Mouse (Mus musculus): ENCODE measurements around the gene Insc.

Gene Insc

DNA sequence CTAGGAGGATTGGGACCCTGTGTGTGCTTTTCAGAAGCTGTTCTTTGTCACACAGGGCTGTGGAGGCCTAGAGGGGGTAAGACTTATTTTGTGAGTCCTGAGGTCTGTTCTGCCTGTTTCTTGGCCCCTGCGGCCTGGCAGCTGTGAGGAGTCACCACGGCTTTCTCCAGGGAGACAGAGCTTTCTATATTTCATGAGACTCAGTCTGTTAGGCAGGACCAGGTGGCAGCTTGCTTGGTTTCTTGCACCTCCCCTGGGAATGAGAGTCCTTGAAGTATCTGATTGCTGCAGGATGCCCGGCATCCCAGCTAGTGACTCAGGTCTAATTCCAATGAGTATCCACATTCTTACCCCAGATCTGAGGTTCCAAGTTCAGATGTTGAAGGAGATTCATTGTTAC, 21.8 kb downstream of the Insc start:
- DNase-seq: no peak

DNA sequence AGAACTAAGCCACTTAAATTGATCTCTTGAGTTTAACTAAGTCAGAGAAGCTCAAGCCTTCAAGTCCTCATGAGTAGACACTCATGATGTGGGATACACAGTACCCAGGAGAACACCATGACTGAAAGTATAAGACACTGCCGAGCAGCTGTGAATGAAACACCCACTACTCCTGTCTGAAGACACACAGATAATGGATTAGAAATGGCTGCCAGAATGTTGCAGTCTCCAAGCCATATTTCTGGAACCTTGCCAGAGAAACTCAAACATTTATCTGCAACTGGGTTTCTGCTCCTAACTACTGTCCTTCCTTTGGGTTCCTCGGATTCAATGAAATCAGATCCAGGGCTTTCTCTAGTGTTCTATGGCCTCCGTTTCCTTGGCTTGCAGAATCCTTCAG, 23.0 kb downstream of the Insc start:
- no peak for DNase-seq

DNA sequence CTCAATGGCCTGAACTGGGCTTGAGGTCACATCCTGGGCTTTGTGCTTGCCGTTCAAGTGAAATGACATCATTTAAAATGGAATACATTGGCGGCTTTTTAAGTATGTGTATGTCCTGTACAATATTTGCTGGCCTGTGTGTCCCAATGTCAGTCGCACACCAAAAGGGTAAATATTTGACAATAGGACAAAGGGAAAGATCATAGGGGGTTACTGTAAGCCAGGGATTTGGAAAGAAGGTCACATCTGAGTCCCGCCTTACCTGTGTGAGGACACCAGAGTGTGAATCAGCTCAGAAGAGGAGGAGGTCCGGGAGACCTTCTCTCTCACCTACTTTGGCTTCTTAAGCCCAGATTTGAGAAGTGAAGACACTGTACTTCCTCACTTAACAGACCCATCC, 25.0 kb downstream of the Insc start:
- no peak for DNase-seq

DNA sequence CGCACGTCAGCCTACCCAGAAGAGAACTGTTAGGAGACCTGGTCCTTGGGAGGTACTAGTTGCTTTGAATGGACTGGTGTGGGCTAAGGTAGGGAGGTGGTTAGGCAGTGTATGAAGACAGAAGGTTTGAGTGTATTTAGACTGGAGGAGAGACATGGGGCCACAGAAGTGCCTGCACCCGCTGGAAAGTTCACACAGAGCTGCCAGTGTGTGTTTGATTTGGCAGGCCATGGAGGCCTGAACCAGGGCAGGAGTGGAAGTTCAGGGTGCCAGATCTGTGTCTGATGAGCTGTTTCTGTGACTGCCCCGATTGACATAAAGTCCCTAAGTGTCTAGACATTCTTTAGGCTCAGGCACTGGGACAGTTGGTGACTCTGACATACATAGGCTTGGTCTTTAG, 25.5 kb downstream of the Insc start:
- DNase-seq: no peak

DNA sequence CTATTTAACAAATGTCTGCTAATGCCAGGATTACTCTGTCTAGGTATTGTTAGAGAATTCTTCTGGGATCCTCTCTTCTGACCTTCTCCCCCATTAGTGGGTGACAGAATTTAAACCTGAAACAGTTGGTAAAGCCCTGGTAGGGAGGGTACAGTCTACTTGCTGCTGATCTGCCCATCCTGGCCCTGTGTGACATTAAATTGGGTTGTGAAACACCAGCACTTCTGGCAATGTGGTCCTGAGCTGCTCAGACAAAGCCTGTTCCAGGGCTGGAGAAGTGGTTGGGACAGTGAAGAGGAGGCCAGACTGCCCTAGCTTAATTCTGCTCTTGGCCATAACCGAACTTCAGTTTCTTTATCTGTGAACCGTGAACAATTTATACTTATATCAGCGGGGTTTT, 27.1 kb downstream of the Insc start:
- DNase-seq: no peak

DNA sequence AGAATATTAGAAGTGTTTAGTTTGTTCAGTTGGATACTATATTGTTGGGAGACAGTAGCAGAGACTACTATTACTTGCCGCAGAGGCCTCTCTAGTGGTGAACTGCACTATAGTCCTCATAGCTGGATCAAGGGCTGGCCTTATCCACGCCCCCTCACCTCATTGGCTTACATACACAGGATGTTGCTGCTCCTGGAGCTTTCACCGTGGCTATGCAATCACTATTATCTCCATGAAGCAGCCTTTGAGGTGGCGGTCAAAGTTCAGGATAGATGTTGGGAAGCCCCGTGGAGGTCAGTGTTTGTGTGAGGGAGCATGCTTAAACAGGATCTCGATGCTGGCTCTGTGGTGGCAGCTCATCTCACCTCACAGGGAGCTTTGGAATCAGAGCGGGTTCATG, 28.3 kb downstream of the Insc start:
- no peak for DNase-seq

DNA sequence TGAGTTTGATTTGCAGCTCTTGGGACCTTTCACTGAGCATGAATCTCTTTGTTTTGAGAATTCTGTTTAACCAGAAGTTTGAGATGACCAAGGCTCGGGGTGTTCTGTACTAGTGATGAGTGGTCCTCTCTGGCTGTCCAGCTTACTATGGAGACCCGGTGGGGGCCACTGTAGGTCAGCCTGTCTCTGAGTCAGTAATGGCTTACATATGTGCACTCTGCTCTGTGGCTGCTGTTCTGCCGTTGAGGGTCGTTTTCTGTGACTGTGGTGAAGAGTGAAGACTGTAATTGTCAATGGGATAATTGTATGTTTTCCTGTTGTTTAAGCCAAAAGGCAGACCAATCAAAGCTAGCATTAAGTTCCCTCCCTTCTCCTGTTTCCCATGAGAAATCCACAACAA, 30.3 kb downstream of the Insc start:
- no peak for DNase-seq

DNA sequence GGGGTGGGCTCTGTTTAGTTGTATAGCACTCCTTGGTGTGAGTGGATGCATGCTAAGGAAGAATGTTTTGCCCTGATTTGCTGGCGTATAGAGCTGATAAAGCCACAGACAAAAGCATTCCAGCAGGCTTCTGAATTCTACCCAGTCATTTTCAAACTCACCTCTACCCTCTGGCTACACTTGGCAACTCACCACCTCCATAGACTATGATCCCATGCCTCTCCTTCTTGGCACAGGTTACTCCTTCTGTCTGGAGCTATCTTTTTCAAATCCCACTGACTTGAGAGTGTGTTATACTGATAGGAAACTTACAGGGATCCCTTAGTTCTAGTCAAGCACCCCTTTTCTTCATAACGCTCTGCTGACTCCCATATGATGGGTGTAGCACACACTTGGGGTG, 32.4 kb downstream of the Insc start:
- no peak for DNase-seq

DNA sequence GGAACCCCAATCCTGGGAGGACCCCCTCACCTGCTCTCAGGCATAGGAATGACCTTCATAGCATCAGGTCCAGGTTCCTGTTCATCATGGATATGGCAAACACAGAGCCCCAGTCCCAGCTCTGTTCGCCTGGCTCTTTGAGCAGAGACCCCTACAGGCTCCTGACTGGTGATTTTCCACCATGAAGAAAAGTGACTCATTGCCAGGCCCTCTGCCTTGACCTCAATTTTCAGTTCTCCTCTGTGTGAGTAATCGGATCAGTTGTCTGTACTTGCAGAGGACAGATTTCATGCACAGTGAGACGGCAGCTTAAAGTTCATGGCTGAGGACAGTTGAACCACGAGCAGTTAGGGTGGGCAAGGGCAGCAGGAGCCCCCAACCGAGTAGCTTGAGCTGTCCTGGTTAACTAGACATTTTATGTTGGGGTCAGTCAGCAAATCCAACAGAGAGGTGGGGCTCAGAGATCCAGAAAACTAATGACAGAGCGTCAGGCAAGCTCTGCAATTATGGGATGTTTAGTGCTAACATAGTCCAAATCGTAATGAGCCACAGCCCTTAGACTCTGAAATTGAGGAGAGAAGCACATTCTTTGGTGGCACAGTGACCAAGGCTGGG, 34.8 kb downstream of the Insc start:
- no peak for DNase-seq

DNA sequence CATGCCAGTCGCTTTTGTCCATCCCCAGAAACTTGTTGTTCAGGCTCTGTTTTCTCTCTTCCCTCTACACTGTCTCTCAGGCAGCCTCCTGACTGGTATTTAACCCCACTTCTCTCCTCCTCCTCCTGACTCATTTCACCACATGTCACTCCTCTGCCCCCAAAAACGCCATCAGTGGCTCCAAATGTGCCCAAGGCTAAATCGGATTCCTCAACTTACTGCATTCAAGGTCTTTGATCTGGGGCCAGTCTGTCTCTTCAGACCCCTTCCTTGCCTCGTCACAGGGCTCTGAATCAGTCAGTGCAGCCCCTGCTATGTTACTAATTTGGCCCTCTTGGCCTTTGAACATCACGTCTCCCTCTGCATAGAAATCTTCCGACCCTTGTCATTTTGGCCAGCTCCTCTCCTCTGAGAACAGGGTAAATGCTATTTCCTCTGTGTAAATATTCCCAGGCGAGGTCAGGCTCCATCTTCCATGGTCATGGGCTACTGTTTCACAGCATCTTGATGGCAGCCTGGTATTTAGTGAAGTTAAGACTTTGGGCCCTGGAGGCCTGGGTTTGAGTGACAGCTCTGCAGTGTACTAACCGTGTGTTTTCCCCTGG, 35.7 kb downstream of the Insc start:
- no peak for DNase-seq

DNA sequence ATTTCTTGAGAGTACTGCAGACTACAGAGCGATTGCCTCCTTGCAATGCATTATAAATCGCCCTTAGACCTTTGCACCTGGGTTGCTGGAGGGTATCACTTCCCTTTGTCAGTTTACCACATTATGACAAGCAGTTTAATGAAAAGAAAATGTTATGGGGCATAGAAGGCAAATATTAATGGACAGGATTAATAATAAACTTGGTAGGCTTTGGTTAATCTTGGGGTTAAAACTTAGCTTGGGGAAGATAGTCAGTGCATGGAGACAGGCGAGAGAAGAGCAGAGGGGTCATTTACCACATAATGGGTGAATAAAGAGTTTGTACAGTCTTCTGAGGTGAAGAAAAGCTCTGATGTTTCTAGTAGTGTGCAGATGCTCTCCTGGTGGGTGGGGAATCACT, 39.8 kb downstream of the Insc start:
- DNase-seq: no peak

DNA sequence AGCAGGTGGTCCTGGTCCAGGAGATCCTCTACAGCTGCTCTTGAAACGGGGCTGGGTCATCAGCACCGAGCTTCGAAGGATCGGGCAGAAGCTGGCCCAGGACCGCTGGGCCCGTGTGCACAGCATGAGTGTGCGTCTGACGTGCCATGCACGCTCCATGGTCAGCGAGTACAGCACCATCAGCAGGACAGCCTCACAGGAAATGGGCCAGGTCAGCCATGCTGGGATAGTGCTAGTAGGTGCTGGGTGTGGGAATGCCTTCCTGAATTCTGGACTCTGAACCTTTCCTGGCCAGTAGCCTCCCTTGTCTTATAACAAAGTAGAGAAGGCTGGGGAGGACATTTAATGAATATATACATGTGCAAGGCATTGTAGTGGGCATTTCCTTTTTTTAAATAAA, 47.6 kb downstream of the Insc start:
- no peak for DNase-seq

DNA sequence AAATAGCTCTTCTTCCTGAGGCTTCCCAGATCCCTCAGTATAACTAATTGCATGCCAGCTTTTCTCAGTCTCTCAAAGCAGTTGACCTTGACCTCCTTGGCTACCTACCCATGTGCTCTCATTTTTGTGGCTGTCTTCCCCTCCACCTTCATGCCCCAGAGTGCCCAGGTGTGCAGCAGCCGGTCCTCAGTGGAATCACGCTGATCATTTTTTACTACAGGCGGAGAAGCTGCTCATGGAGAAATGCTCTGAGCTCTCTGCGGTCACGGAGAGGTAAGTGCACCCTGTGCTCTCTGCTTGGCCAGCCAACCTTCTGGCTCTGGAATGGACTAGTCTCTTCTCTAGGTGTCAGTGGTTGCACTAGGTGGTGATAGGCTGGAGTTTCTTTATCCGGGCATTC, 48.5 kb downstream of the Insc start:
- DNase-seq: no peak

DNA sequence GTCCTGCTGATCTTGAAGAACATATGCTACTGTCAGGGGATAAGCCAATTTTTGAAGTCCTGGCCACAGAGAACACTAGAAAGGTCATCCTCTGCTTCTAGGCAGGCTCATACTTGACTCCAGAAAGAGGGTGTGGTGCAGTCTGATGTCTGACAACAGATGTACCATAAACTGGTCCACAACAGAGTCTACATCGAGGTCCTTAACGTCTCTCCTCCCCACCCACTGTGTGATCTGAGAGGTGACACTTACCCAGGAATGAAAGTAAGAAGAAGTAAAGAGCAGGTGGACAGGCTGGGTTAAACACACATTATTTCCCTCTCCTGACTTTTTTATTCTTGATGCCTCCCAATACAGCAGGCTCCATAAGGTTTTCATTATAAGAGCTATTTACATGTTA, 50.9 kb downstream of the Insc start:
- no peak for DNase-seq

DNA sequence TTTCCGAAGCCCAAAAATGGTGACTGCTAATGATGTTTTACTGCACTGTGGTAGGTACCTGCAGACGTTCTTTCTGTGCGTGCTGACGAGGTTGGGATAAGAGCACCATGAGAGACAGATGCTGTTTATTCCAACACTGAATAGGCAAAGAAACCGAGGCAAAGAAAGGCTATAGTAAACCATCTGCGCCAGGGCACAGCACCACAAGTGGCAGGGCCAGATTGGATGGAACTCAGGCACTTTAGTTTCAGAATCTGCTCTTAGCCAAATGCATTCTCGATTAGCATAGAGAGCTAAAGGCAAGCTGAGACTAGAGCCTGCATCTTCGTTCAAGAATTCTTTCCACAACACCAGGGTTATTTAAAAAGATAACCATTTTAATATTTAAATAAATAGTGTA, 59.1 kb downstream of the Insc start:
- no peak for DNase-seq

DNA sequence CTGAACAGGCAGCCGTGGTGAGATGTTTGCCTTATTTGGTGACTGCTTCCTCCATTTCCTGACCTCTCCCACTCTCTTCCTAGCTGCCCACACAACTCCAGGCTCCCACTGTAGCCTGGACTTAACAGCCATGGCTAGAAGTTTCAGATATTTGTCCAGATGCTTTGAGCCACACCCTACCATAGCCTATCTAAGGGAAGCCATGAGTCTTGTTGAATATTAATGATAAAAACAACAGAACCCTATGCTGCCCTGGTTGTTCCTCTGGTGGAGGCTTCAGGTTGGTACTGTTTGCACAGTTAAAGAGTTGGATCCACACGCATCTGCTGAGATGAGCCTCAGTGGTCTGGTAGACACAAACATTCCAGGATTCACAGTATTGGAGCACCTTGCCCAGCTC, 61.8 kb downstream of the Insc start:
- no peak for DNase-seq

DNA sequence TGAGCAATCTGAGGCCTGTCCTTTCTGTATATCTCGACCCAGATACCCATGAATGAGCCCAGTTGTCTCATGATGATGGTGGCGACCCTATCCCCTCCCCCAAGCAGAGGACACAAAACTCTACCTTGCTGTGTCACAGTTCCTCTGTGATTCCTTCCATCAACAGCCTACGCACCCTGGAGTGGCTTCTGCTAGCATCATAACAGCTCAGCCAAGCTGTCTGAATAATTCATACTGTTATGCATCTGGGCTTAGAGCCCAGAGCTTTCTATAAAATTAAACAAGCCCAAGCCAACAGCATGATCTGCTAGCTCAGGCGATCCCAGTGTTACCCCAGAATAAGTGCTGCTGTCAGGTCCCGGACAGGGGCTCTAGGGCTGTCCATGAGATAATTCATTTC, 63.8 kb downstream of the Insc start:
- DNase-seq: no peak

DNA sequence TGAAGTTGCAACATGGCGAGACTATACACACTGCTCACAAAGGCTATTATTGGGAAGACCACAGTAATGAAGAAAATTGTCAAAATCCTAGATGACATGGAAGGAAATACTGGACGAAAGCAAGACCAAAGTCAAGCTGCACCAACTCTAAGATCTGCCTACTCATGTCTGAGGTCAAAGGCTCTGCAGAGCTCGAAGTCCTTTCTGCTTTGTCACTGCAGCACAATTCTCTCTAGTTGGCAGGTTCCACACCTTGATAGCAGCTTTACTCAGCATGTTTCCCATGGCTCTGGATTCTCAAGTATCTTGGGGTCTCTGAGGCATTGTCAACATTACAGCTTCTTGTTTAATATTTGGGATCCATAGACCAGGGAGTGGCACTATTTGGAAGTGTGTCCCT, 64.8 kb downstream of the Insc start:
- DNase-seq: no peak

DNA sequence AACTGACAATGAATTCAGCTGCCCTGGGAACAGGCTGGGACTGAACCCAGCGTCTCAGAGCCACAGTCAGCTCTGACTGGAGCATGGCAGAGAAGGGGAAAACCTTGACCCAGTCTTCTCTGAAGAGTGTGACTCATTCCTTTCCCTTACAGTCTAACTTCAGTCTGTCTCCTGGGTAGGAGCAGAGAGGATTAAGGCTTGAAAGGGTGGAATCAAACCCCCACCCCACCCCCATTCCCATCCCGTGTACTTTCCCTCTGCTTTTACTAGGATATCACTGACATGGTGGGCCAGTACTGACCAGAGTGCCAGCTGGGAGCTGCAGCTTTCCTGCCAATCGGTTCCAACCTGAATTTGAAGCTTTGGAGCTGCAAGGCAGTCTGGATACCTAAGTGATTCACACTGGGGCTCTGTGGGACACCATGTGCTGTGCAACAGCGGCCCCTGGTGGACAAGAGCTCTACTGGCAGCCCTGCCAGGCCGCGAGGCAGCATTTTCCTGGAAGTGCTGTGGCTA, 73.9 kb downstream of the Insc start:
- peak; percentile 70 to 82 for DNase-seq

DNA sequence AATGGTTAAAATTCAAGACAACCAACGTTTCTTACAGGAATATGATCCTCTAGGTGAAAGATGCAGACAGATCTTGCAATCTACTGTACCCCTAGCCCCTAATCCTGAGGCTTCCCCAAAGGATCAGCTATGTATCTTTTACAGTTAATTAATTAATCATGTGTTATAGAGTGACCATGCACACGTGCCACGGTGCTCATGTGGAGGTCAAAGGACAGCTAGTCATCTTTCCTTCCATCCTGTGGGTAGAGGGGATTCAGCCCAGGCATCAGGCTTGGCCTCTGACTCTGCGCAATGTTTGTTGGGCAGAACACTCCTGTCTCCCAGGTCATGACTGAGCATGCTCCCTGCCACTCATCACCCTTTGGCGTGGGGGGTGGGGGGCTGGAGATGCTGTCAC, 74.4 kb downstream of the Insc start:
- no peak for DNase-seq

DNA sequence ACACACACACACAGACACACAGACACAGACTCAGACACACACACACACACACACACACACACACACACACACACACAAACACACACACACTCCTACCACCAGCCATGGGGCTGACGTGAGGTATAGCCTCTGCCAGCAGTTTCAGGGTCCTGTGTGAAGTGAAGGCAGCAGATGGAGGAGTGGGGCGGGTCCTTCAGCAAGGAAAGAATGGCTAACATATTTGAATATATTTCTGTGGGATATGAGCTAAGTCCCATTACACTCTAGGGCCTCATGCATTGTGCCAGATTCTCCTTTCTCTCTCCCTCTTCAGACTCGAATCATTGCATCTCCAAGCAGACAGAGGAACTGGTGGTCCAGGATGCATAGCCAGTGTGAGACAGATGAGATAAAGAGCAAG, 74.9 kb downstream of the Insc start:
- no peak for DNase-seq

DNA sequence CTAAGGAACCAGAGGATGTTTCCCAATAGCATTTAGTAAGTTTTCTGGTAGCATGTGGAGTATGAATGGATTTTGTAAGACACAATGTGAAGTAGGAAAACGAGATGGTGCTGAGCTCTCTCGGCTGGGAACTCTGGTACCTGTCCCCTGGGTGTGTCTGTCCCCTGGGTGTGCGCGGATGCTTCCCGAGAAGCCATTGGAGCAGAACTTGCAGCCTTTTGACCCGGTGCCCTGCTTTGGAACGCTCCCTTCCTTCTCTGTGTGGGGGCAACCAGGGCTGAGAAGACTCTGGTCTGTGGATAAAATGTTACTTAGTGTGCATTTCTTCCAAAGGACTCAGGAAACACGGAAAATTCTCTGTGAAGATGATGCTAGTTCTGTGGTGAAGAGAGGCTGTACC, 75.3 kb downstream of the Insc start:
- DNase-seq: no peak

DNA sequence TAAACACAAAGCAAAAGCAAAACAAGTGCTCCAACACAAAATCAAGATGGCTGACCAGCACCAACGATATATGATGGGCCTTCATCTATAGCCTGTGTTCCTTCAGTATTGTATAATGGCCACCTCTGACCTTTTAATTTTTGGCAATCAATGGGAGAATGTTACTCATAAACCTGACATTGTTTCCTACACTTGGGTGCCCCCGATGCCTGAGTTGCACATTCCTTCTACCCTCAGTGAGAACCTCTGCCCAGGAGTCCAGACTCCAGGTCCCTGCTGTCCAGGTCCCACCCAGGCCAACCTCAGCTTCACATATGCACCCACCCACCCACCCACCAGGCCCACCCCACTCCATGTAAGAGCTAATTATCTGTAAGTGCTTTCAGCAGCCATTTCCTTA, 79.2 kb downstream of the Insc start:
- no peak for DNase-seq

DNA sequence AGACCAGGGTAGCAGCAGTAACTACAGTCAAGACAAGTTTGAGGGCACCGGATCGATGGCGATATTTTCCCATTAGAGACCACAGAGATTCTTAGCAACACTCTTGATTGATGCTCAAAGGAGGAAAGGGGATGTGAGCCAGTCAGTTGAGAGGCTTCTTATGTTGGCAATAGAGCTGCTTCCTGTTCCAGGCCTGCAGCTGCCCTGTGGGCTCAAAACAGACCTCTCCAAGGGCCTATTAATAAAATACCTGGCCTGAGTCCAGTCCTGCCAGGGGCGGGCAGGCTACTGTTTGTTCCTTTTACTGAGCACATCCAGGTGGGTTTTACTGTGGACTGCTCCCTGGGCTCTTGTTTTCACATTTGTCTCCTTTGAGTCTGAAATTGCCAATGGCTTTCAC, 83.9 kb downstream of the Insc start:
- DNase-seq: no peak

DNA sequence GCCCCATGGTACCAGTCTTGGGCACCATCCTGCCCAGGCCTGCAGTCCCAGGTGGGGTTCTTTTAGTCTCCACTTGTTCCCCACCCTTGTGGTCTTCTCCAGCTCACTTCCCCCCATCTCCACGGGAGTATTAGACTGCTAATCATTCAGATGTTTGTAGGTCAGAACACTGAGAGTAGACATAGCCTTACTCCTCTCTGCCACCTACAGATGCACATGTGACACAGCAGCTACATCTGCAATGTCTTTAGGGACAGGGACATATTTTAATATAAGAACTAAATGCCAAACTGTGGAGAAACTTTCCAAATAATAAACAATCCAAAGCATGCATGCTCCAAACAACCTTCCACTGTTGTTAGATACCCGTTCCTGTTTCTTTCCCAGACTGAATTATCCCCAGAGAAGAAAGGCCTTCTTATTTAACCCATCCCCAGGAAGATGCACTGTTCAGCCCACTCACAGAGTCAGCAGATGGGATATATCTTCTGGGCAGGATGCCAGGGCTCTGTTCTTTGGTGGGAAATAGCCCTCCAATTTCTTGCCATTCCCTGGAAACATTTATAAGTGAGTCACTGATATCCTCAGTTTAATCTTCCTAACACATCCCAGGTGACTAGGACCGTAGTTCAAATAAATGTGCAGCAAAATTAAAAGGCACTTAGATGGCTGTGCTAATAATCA, 88.9 kb downstream of the Insc start:
- DNase-seq: no peak
